Mouse (Mus musculus) kidney, adult 18-20 months (tissue): ENCODE measurements around the gene Pard3.
A peak's percentile ranks its signal among the peaks of the same experiment; 100 is the strongest.

Experiments used
- DNase-seq: peaks from one replicate; pipeline ENCODE4 v3.0.0; 2021

Pard3 gene

DNA sequence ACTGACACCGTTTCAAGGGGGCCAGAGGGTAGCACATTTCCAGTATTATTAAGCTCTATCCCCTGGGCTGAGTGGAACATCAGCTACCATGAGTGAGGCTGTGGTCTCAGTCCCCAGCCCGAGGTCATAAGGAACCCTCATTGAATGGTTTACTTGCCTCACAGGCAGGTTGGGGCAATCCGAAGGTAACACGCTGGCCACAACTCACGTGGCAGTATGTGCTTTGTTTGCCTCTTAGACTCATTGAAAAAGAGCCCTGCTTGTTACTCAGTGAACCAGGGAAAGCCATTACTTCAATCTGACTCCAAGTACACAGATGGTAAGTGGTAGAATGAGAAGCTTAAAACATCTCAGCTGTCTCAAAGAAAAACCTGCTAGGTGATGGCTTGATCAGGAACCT, 236.8 kb downstream of the Pard3 start:
- DNase-seq, result no peak

DNA sequence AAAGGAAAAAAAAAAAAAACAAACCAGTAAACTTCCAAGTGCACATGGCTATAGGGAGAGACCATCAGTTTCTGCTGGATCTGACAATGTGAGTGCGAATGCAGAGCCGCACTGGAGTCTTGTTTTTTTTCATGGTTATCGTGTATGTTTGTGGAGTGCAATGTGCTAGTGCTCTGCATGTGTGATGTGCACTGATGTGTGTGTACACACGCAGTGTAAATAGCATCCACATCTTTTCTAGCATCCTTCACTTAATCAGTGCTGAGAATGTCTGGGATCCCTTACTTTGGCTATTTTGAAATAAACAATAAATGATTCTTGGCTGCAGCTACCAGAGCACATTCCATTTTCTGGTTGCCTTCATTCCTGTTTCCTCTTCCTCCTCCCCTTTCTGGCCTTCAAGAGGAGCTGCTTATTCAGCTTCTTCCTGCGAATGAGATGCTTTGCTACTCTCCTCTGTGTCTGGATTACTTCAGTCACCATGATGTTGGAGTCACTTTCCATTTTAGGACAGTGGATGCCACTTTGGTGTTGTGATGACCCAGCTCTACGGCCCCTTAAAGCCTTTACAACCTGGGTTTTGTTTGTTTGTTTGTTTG, 239.3 kb downstream of the Pard3 start:
- no peak for DNase-seq

DNA sequence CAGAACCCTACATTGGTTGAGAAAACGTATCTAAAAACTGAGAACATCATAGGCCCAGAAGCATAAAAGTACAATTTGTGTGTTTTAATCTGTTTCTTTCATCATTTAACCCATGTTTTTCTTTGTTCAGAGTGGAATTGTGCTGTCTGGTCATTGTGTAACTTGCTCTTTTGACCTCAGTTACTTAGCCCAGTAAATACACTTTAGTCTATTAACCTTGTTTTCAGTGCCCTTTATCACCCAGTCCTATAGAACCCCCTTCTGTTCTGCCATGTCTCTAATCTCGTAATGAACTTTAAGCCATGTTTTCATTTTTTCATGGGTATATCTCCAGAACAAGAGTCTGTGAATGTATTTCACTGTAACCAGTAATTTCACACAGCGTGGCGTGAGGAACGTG, 243.3 kb downstream of the Pard3 start:
- no peak for DNase-seq

DNA sequence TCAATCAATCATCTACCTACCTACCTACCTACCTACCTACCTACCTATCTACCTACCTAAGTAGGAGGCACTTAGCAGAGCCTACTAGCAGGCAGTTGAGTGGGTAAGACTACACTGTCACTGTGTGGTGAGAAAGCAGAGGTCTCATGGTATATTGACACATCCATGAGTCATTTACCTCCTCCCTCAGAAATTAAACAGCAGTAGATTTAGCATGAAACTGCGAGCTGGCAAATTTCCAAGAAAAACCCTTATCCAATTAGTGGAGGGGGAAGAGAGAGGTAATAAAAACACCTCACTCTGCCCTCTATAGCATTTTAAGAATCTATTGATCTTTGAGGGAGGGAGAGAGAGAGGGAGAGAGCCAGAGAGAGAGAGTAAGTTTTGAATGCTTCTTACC, 245.7 kb downstream of the Pard3 start:
- DNase-seq, result no peak

DNA sequence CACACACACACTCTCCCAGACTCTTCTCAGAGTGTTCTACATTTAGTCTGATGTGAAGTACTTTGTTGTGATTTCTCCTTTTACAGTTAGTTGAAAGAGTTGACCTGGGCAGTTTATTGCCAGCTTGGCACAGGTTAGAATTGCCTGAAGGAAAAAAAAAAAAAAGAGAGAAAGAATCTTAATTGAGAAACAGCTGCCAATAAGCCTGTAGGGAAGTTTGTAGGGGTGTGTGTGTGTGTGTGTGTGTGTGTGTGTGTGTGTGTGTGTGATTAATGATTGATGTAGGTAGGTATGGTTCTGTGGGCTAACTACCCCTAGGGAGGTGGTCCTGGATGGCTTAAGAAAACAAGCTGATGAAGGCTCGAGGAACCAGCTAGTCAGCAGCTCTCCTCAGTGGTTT, 252.1 kb downstream of the Pard3 start:
- DNase-seq, result peak; percentile 39

DNA sequence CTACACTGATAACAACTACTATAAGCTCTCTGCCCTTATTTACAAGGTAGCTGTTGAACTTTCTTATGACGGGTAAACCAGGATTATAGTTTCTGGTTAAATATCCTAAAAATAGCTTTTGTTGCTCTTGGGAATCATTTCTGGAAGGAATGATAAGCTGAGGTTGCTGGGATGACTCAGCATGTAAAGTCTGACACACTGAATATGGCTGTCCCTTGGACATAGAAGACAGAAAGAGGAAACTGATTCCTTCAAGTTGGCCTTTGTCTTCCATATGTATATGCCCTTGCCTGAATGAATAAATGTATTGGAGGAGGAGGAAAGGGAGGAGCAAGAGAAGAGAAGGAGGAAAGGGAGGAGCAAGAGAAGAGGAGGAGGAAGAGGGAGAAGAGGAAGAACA, 254.2 kb downstream of the Pard3 start:
- no peak for DNase-seq

DNA sequence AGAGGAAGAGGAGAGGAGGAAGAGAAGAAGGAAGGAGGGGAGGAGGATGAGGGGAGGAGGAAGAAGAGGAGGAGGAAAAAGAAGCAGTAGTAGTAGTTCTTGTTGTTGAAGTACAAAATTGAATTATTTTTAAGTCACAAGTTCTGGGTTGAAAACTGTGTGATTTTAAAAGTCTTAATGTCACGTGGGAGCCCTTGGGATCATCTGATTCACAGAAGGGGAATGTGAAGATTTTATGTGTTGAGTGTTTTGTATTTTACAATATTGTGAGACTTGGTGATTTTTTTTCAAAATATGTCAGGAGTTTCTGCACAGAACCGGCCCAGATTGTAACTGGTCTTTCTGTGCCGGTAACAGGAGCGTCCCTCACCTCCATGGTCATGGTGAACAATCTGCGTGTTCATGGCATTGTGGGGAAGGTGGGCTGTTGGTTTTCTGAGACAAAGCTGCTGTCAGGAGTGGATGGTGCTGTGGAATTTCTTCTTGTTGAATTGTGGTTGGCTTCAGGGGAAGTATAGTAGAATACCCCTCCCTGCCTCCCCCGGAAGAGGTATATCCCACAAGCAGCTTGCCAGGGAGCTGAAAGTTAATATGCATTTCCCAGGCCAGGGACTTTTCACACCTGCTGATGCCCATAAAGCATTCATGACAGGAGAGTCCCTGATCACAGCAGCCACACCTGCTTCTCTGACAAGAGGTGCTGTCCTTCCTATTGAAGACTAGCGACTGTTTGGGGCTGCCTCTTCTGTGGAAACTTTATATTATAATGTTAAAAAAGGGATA, 254.9 kb downstream of the Pard3 start:
- no peak for DNase-seq

DNA sequence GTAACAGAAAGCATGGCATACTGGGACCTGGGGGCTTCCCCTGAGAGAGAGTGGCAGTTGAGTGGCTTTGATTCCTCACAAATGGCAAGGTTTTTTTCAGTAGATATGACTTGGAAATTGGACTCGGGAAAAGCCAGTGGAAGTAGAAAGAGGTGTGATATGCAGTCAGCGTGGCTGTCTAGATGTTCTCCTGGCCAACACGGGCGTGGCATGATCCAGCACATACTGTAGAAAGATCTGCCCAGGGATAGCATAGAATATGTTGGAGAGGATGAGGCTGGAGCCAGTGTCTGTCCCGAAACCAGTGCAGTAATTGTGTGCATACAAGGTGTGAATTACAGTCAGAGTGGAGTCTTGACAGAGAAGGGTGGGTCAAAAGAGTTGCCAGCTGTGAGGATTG, 257.2 kb downstream of the Pard3 start:
- DNase-seq, result no peak

DNA sequence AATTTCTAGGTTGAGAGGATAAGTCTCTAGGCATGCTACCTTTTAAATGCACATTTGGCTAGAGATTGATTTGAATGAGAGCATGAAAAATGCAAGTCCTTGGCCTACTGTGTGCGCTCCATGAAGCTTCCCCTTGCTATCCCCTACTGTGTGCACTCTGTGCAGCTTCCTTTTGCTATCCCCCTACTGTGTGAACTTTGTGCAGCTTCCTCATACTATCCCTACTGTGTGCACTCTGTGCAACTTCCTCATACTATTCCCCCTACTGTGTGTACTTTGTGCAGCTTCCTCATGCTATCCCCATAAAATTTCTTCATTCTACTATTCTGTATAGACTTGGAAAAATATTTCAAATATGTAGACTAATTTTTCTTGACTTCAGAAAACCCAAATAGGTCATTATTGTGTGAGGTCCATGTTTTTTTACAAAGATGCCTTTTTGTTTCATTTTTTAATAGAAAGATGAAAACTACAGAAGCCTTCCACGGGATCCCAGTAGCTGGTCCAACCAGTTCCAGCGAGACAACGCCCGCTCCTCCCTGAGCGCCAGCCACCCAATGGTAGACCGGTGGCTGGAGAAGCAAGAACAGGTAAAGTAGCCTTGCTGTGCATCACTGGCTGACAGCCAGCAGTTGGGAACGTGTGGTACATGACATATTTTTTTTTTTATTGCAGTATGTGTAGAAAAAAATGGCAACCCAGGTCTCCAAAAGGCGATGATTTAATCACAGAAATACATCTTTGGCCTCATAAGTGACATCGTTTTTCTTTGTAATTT, 260.1 kb downstream of the Pard3 start:
- no peak for DNase-seq

DNA sequence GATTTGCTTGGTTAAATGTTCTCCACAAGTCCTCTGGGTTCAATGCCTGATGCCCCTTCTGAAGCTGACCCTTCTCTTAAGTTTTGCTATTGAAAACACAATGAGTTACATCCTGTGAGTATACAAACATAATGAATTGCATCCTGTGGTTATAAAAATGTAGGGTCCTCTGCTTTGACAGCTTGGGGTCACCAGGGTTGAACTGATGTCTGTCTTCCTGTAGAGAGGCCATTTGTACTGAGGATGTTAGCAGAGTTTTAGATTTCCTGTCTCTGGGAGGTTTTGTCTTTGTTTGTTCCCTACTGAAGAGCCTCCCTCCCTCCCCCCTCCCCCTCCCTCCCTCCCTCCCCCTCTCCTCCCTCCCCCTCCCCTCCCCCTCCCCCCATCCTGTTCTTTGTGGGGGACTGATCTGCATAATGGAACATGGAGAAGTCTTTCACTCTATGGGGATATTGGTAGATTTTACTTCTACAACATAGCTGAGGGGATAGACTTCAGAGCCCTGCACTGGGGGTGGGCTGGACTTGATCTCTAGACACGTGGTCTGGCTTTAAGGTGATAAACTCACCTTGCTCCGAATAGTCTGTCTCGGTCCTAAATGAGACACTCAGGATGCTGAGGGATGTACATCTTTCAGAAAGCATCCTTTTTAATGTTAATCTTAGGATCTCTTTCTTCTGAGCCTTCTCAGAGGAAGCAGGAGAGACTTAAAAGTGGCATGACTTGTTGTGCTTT, 261.3 kb downstream of the Pard3 start:
- DNase-seq, result no peak

DNA sequence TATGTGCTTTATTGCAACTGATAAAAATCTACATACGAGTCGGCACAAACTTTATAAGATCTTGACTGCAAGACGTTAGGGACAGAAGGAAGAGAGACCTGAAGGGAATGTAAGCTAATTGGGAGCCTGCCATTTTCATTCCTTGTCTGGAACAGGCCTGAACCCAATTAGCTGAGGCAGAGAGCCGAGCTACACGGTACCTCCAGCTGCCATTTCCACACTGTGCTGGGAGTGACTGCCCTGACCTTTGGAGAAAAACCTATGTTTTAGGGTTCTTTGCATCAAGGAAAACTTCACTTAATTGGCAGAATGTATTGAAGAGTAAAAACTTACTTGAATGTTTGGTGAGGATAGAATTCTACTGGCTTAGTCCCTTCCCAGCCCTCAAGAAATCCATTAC, 262.1 kb downstream of the Pard3 start:
- DNase-seq, result no peak

DNA sequence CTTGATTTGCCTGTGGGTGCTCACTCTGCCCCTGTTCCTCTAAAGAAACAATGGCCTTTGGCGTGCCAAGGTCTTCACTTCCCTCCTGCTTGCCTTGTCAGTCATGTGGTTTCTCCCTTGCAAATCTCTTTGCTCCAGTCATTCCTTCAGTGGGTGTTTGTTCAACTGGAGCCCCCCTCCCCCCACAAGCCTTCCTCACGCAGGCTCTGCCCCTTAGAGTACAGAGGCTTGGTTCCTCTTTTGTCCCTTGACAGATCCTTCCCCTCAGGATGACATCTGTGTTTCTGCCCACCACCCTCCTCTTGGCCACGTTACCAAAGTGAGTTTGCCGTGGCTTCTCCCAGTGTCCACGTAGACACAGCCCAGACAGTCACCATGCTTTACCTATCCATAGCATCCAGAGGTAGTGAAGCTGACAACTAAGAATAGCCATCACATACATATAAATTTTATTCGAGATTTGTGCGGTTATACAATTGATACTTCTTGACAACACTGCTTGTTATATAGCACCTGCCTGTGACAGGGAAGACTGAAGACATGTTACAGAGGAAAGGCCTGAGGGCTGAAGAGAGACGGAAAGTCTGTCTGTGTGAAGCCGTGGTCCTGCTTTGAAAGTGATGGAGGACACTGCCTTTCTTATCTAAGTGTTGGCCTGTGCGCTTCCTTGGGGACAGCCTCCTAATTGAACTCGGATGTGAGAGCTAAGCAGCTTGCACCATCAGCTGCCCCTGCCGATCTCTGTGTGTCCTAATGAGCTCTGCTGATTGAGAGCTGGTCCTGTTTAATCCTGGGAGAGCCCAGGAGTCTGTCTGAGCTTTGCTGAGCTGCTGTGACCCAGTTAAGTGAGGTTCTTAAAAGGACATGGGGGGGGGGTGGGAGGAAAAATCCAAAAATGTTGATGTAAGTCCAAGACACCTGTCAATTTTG, 266.8 kb downstream of the Pard3 start:
- DNase-seq, result no peak

DNA sequence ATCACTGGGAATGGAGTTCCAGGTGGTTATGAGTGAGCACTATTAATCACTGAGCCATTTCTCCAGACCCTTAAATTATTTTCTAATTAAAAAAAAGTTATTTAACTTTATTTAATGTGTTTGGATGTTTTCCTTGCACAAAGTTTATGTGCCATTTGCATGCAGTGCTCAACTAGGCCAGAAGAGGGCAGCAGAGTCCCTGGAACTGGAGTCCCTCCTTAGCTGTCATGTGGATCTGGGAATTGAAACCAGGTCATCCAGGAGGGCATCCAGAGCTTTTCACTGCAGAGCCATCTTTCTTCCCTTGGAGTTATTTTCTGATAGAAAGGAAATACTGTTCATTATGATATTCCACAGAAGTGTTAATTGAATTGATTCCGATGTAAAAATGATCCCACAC, 268.1 kb downstream of the Pard3 start:
- peak; percentile 72 for DNase-seq

DNA sequence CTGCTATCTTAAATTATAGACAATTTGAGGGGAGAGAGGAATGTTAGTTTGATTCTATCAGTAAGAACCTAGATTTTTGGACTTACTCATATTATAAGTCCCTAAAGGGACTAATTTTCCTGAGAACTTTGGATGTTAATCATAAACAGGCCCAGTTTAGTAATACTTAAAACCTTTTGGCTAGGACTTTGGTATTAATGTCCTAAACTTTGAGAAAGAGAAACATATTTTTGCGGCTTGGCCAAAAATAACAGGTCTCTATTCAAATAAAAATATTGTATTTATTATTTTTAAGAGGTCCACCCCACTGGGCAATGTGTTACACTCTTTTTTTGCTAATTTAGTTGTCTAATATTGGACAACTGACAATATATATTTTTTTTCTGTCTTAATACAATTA, 271.5 kb downstream of the Pard3 start:
- DNase-seq, result no peak

DNA sequence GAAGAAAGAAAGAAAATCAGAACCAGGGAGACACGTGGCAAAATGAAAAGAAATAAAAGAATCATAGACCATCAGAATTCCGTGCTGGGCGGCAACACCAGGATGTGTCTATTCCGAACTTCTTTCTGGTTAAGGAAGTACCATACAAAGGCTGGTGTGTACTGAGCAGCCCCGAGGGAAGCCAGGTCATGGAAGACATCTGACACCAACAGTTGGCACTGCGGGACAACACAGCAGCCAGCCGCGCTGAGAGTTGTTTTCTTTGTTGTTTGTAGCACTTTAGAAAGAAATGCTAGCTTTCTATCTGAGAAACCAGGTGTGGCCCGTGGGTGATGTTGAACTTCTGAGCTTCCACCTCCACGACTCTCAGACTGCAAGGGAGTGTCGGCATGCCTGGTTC, 274.5 kb downstream of the Pard3 start:
- no peak for DNase-seq

DNA sequence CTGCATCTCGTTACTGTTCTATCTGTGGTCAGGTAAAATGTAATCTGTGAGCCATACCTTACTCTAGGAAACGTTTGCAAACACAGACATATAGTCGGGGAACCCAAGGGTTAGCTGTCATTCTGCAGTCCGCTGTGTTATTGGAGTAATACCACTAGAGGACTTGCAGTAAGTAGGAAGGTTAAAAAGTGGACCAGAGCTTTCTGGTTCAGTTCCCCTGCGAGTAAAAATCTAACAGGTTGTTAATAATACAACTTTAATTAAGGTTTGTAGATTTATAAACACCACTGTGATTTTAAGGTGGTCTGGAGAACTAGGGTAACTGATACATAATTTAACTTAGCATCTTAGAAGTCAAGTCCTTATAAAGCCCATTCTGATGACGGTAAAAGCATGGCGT, 277.4 kb downstream of the Pard3 start:
- peak; percentile 20 for DNase-seq

DNA sequence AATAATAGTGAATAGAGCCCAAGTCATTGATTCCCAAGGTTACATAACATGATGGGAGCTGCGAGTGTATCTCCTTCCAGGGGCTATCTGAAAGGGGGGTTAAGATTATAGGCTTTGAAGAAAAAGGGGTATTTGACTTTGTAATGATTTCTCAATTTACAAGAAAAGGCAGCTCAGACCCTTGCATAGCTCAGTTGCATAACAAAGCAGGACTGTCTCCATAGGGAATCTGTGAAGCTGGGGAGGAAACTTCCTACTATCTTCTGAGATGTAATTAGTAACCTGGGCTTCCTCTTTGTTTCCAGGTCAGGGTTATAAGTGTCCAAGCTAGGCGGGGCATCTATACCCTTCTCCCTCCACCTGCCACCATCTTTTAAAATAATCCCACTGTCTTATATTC, 279.4 kb downstream of the Pard3 start:
- no peak for DNase-seq

DNA sequence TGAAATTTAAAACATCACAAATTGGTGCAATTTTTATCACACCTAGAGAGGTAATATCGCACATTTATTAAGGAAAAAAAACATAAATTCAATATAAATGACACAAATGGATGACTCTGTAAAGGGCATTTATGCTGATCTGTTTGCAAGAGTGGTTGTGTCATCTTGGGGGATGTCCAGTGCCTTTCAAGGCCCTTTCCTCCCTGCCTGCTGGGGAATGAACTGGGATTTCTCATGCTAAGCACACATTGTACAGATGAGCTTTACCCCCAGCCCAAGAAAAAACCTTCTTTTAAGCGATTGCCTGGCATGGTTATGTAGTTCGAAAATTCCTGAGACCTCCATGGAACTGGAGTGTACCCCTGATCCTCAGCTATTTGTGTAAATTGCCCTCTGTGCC, 280.7 kb downstream of the Pard3 start:
- DNase-seq, result no peak

DNA sequence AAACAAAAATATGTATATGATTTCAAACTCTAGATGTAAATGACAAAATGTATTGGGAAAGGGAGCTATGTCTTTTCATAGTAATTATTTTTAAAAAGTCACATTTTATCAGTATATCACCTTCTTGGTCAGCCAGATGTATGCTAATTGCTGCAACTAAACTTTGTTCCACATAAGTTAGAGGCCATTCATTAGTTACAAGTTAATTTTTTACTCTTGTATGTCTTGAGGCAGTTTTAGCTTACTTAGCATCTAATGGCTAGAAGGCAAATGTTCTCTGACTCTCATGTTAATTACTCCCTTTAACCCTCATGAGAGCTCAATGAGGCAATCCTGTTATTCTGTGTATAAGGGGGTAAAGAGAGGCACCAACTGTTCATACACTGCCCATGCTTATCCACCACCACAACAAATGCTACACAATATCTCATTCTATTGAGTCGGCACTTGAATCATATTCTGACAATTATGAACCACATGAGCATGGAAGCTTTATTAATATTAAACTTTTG, 282.3 kb downstream of the Pard3 start:
- DNase-seq, result no peak

DNA sequence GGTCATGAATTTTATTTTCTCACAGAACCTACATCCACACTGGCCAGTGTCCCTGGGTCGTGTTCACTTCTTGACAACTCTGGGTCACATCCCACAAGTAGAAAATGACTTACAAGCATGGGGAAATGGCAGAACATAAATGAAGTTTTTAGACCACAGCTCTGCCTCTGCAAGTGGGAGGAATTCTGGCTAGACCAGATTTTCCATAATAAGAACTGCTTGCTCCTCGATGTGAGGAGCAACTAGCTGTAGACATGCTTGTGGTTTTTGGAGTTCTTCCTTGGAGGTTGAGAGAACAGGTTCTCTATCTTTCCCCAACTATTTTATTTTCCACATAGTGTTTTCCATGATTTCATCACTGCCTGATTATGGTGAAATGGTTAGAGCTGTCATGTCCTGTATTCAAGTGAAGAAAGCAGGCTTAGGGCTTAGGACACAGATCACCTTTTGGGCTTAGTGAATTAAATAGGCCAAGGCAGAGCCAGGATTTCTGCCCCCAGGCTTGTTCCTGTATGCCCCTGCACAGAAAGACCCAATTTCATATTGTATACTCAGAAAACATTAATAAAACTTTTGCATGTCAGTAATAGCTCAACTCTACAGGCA, 284.3 kb downstream of the Pard3 start:
- DNase-seq, result no peak

DNA sequence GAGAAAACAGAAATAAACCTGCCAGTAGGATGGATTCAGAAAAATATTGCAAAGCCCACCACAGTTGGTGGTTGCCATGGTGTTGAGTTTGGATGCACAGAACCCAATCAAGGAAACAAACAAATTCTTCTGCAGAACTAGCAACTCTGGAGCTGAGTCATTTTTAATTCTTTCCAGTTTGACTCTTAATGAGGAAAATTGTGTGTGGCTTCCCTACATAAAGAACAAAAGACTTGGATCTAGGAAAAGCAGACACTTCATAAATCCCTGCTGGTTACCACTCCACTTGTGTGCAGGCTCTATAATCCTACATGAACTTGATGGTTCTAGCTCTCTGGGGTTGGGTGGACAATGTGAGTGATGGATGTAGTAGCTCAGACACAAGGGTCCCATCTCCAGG, 298.1 kb downstream of the Pard3 start:
- no peak for DNase-seq

DNA sequence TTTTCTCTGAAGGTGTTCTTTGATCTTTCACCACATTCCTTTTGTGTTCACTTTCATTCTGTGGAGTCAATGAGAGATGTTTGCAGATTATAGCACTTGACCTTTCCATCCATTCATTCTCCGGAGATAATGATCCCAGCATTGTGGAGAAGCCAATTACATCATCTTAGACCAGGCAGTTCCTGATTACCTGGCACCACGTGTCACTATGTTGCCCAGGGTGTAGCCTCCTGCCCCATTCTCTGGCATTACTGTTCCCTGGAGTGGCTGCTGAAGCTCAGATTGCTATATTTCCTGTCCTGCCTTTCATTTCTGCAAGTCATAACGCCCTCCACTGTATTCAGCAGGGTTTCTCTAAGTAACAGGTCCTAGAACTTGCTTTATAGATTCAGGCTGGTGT, 304.7 kb downstream of the Pard3 start:
- no peak for DNase-seq
